Mouse (Mus musculus): ENCODE data around the gene Sox5. TPM values are rescaled to one million over a fixed set of nuclear protein-coding genes. Genes with fewer than 3 reads are reported as not detected.

Sox5 gene
- total and polyA plus RNA-seq, 3 experiments, result 0.08 to 0.47 (median 0.46) TPM

DNA sequence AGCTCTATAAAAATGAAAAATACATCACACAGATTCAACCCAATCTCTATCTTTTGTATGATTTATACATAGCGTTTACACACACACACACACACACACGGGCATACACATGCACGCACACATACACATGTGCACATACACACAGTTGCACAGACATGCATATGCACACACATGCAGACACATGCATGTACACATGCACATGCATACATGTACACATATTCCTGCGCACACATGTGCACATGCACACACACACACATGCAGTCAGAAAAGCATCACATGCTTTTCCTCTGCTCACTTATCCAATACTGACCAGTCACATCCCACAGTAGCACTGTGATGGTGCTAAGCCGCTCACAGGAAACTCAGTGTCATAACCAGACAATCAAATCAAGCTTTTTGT, 730.5 kb downstream of the Sox5 start:
- H3K27ac ChIP-seq (ENCODE audit: insufficient read depth, low read depth), result no peak overlapping the region
- no peaks in the 10 kb centered on the region for H3K4me1 ChIP-seq (ENCODE audit: control insufficient read depth in 1 of 2, insufficient read depth in 2 of 2)
- H3K36me3 ChIP-seq (replicated peaks in 1 of 2; ENCODE audit: control insufficient read depth in 1 of 2, insufficient read depth in 1 of 2, low read length in 1 of 2), result no peaks in the 10 kb centered on the region
- dilution Hi-C loops (cut with MboI; ENCODE audit: extremely low pct_ligation_motif_present, extremely low pct_unique_long_range_greater_than_20kb, low sequenced_read_pairs) (no loop called here), in situ Hi-C loops (cut with MboI; ENCODE audit: low pct_ligation_motif_present, low pct_unique_long_range_greater_than_20kb, low sequenced_read_pairs) (no loop called here)
- DNase-seq (ENCODE audit: extremely low read depth), result no peak
- H3K9me3 ChIP-seq (replicated peaks; ENCODE audit: low read length), result no peaks in the 10 kb centered on the region
- H3K4me2 ChIP-seq (ENCODE audit: insufficient read depth, low read depth, poor library complexity, severe bottlenecking), result no peak overlapping the region
- no peaks in the 10 kb centered on the region for H3K27me3 ChIP-seq (replicated peaks)
- no peak overlapping the region for H3K4me3 ChIP-seq (replicated peaks in 1 of 3; ENCODE audit: low read depth in 2 of 3, low read length in 2 of 3, poor library complexity in 1 of 3)
- H3K9ac ChIP-seq (ENCODE audit: insufficient read depth, low read depth), result no peak overlapping the region
- no peaks in the 10 kb centered on the region for H3K79me2 ChIP-seq (replicated peaks; ENCODE audit: control insufficient read depth, extremely low read depth, insufficient read depth, poor library complexity, severe bottlenecking)
- TF ChIP-seq KAT2A (IDR thresholded peaks at IDR 0.05; ENCODE audit: insufficient replicate concordance, low read length) (no peak), EP300 (IDR thresholded peaks at IDR 0.05; ENCODE audit: low read length) (no peak), CHD2 (IDR thresholded peaks at IDR 0.05; ENCODE audit: low read length) (no peak), JUND (conservative IDR thresholded peaks at IDR 0.05; ENCODE audit: low read depth, low read length) (no peak), ELF1 (IDR thresholded peaks at IDR 0.05; ENCODE audit: low read depth, low read length) (no peak), NRF1 (IDR thresholded peaks at IDR 0.05; ENCODE audit: low read depth, low read length) (no peak), ETS1 (conservative IDR thresholded peaks at IDR 0.05; ENCODE audit: low read depth, low read length) (no peak), UBTF (IDR thresholded peaks at IDR 0.05; ENCODE audit: low read depth, low read length) (no peak), GABPA (IDR thresholded peaks at IDR 0.05; ENCODE audit: insufficient replicate concordance, low read depth, low read length) (no peak), MAX (IDR thresholded peaks at IDR 0.05; ENCODE audit: low read length) (no peak), RCOR1 (conservative IDR thresholded peaks at IDR 0.05; ENCODE audit: low read depth, low read length) (no peak), USF1 (IDR thresholded peaks at IDR 0.05; ENCODE audit: low read depth, low read length) (no peak), ZKSCAN1 (IDR thresholded peaks at IDR 0.05; ENCODE audit: borderline replicate concordance, low read depth, low read length) (no peak), CHD1 (IDR thresholded peaks at IDR 0.05; ENCODE audit: low read depth, low read length) (no peak), E2F4 (IDR thresholded peaks at IDR 0.05; ENCODE audit: insufficient replicate concordance, low read depth, low read length) (no peak), MXI1 (IDR thresholded peaks at IDR 0.05; ENCODE audit: low read depth, low read length) (no peak), ZNF384 (IDR thresholded peaks at IDR 0.05; ENCODE audit: low read depth, low read length) (no peak), HCFC1 (IDR thresholded peaks at IDR 0.05; ENCODE audit: low read depth, low read length) (no peak), MEF2A (IDR thresholded peaks at IDR 0.05; ENCODE audit: borderline replicate concordance, low read depth, low read length) (no peak), CTCF (conservative IDR thresholded peaks at IDR 0.05 in 1 of 2, IDR thresholded peaks at IDR 0.05 in 1 of 2; ENCODE audit: low read depth in 2 of 2, low read length in 2 of 2) (no peak)

DNA sequence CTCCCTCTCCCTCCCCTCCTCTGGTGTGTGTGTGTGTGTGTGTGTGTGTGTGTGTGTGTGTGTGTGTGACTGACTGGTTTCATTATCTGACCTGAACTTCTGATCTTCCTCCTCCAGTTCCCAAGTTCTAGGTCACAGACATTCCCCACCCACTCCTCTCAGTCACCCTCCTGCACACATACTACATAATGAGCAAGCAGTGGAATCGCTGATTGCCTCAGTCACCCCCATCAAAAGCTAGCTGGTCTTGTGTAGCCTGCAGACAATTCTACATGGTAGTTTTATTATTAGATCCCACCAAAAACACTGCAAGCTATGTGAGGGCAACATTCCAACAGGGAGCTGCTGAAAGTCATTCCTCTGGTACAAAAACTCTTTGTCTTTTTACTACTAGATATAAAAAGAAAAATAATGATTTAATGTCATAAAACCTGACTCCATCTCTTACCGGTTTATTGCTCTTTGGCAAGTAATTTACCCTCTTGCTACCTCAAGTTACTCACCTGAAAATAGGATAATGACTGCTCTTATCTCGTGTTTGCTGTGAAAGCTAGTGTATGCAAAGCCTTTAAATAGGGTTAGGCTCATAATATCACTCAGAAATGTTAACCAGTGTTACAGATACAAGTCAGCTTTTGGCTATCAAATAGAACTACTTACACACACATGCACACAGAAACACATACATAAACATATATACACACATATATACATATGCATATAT, 733.4 kb downstream of the Sox5 start:
- Histone ChIP-seq H3K9me3 (replicated peaks; ENCODE audit: low read length) (no peaks in the 10 kb centered on the region), H3K9ac (ENCODE audit: insufficient read depth, low read depth) (no peak overlapping the region), H3K36me3 (replicated peaks in 1 of 2; ENCODE audit: control insufficient read depth in 1 of 2, insufficient read depth in 1 of 2, low read length in 1 of 2) (no peaks in the 10 kb centered on the region), H3K4me3 (replicated peaks in 1 of 3; ENCODE audit: low read depth in 2 of 3, low read length in 2 of 3, poor library complexity in 1 of 3) (no peak overlapping the region), H3K27me3 (replicated peaks) (no peaks in the 10 kb centered on the region), H3K79me2 (replicated peaks; ENCODE audit: control insufficient read depth, extremely low read depth, insufficient read depth, poor library complexity, severe bottlenecking) (no peaks in the 10 kb centered on the region), H3K27ac (ENCODE audit: insufficient read depth, low read depth) (no peak overlapping the region), H3K4me1 (ENCODE audit: control insufficient read depth in 1 of 2, insufficient read depth in 2 of 2) (no peaks in the 10 kb centered on the region), H3K4me2 (ENCODE audit: insufficient read depth, low read depth, poor library complexity, severe bottlenecking) (no peak overlapping the region)
- in situ Hi-C loops (cut with MboI; ENCODE audit: low pct_ligation_motif_present, low pct_unique_long_range_greater_than_20kb, low sequenced_read_pairs) (no loop called here), dilution Hi-C loops (cut with MboI; ENCODE audit: extremely low pct_ligation_motif_present, extremely low pct_unique_long_range_greater_than_20kb, low sequenced_read_pairs) (no loop called here)
- DNase-seq (ENCODE audit: extremely low read depth), result no peak
- TF ChIP-seq JUN (IDR thresholded peaks at IDR 0.05; ENCODE audit: insufficient read depth, low read depth, low read length), result no peak
- TF ChIP-seq MAFK (IDR thresholded peaks at IDR 0.05; ENCODE audit: insufficient replicate concordance, low read length), result no peak
- no peak for TF ChIP-seq GABPA (IDR thresholded peaks at IDR 0.05; ENCODE audit: insufficient replicate concordance, low read depth, low read length)
- no peak for TF ChIP-seq MEF2A (IDR thresholded peaks at IDR 0.05; ENCODE audit: borderline replicate concordance, low read depth, low read length)

All from CH12.LX (cell line).